Mouse (Mus musculus): ENCODE data around the gene Etl4. TPM values are rescaled to one million over a fixed set of nuclear protein-coding genes. Genes with fewer than 3 reads are reported as not detected.
"Not testable (repeated sequence)": the region's sequence is repeated elsewhere in the genome, so short reads cannot be mapped to it uniquely, and the experiment has no call there.

The Etl4 gene
- polyA plus RNA-seq, 1 experiment from 2014 or later, result 15.3 TPM

DNA sequence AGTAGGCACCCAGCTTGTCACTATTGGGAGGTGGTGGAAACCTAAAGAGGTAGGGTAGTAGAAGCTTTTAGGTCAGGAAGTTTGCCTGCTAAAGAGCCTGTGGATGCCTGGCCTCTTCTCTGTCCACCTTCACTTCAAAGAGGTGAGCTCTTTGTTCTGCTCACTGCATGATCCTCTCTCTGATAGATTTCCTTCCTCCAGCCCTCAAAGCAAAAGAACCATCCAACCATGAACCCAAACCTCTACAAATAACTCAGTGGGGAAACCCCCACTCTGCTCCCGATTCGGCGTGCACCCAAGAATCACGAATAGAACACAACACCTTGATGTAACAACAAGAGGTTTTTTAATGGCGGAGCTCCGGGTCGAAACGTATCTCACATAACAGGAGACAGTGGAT lies 471.3 kb downstream of the Etl4 start:
- H3K9ac ChIP-seq (ENCODE audit: low read length); H3K27ac ChIP-seq (ENCODE audit: low read depth, low read length); H3K4me1 ChIP-seq (ENCODE audit: control insufficient read depth, insufficient read depth, low read length); DNase-seq (ENCODE audit: low spot score, missing footprints); ATAC-seq (ENCODE audit: low FRiP score); H3K36me3 ChIP-seq (ENCODE audit: control insufficient read depth, insufficient read depth, low read length); H3K27me3 ChIP-seq (ENCODE audit: control insufficient read depth, insufficient read depth, low read length); H3K9me3 ChIP-seq (ENCODE audit: control insufficient read depth, low read length); H3K4me2 ChIP-seq; H3K4me3 ChIP-seq (ENCODE audit: low read depth, low read length): not testable (repeated sequence)
- WGBS, result 80% methylated on average over 4 of the region's 8 CpGs

DNA sequence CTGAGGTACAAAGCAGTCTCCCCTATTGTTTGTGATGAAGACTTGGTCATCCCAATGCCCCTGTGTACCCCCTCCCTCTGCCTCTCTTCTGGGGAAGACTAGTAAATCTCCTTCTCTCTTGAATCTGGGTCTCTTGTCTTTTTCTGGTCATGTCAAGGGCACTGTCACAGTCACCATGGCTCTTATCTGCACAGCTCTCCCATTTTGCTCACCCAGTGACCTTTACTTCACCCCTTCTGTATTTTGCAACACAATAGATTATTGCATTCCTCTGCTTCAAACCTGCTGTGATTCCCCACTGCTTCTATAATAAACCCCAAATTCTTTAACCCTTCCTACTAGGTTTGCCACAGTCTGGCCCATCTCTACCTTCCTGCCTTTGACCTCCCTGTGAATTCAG lies 484.5 kb downstream of the Etl4 start:
- Histone ChIP-seq H3K4me1 (ENCODE audit: control insufficient read depth, insufficient read depth, low read length) (no peaks in the 10 kb centered on the region), H3K4me2 (no peak overlapping the region), H3K9ac (ENCODE audit: low read length) (no peak overlapping the region), H3K27me3 (ENCODE audit: control insufficient read depth, insufficient read depth, low read length) (no peaks in the 10 kb centered on the region), H3K4me3 (ENCODE audit: low read depth, low read length) (no peak overlapping the region), H3K9me3 (ENCODE audit: control insufficient read depth, low read length) (no peaks in the 10 kb centered on the region), H3K36me3 (ENCODE audit: control insufficient read depth, insufficient read depth, low read length) (no peaks in the 10 kb centered on the region), H3K27ac (ENCODE audit: low read depth, low read length) (no peak overlapping the region)
- DNase-seq (ENCODE audit: low spot score, missing footprints) (no peak), ATAC-seq (ENCODE audit: low FRiP score) (no peak)

- Histone ChIP-seq H3K4me3 (ENCODE audit: low read depth, low read length) (no peak overlapping the region), H3K9me3 (ENCODE audit: control insufficient read depth, low read length) (no peaks in the 10 kb centered on the region), H3K27me3 (ENCODE audit: control insufficient read depth, insufficient read depth, low read length) (no peaks in the 10 kb centered on the region), H3K4me1 (ENCODE audit: control insufficient read depth, insufficient read depth, low read length) (no peaks in the 10 kb centered on the region), H3K4me2 (no peak overlapping the region), H3K27ac (ENCODE audit: low read depth, low read length) (no peak overlapping the region), H3K9ac (ENCODE audit: low read length) (no peak overlapping the region), H3K36me3 (ENCODE audit: control insufficient read depth, insufficient read depth, low read length) (no peaks in the 10 kb centered on the region)
- DNase-seq (ENCODE audit: low spot score, missing footprints) (no peak), ATAC-seq (ENCODE audit: low FRiP score) (no peak)
- WGBS, result 92% methylated on average over 6 of the region's 6 CpGs
Measured at GRCm38 (mm10) chr2:20396978-20397377, 487.4 kb downstream of the Etl4 start.

- Histone ChIP-seq H3K9me3 (ENCODE audit: control insufficient read depth, low read length) (no peaks in the 10 kb centered on the region), H3K9ac (ENCODE audit: low read length) (no peak overlapping the region), H3K27ac (ENCODE audit: low read depth, low read length) (no peak overlapping the region), H3K27me3 (ENCODE audit: control insufficient read depth, insufficient read depth, low read length) (no peaks in the 10 kb centered on the region), H3K4me2 (no peak overlapping the region), H3K4me1 (ENCODE audit: control insufficient read depth, insufficient read depth, low read length) (no peaks in the 10 kb centered on the region), H3K36me3 (ENCODE audit: control insufficient read depth, insufficient read depth, low read length) (no peaks in the 10 kb centered on the region), H3K4me3 (ENCODE audit: low read depth, low read length) (no peak overlapping the region)
- 80% methylated on average over 3 of the region's 3 CpGs for WGBS
- DNase-seq (ENCODE audit: low spot score, missing footprints), result no peak
- no peak for ATAC-seq (ENCODE audit: low FRiP score)
Measured at GRCm38 (mm10) chr2:20400556-20400955, 491.0 kb downstream of the Etl4 start.

DNA sequence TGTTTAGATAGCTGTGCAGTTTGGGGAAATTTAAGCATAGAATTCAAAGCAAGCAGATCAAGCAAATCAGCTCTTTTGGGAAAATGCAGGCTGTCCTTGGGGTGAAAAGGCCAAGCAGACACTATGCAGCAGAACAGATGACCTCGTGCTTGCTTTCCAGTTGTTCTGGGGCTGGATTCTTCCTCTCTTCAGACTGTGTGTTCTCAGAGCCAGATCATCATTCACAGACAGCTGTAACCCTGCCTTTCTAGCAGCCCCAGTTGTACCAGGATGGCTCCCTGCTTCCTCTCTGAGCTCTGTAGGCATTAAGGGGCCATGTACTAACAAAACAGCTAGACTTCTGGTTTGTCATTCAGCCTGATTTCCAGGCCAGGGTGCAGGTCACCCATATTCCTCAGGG lies 494.8 kb downstream of the Etl4 start:
- no peak overlapping the region for H3K27ac ChIP-seq (ENCODE audit: low read depth, low read length)
- 81% methylated on average over 1 of the region's 1 CpGs for WGBS
- ATAC-seq (ENCODE audit: low FRiP score), result no peak

DNA sequence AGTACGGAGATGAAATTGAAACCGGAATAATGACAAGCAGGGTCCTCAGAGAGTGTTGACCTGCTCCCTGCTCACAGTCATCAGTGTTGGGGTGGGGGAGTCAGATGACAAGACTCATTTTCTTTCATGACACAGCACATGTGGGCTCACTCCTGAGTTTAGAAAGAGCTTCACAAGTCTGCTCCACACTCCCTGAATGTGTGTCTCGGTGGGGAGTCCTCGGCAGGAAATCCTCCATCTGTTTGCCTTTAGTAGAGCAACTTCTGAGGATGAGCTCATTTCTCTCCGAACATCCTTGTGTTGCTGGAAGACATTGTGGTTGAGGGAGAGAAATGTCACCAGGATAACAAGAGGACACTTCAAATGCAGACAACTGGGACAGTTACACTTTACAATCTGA lies 497.5 kb downstream of the Etl4 start:
- Histone ChIP-seq H3K36me3 (ENCODE audit: control insufficient read depth, insufficient read depth, low read length) (no peaks in the 10 kb centered on the region), H3K9me3 (ENCODE audit: control insufficient read depth, low read length) (no peaks in the 10 kb centered on the region), H3K4me3 (ENCODE audit: low read depth, low read length) (no peak overlapping the region), H3K4me1 (ENCODE audit: control insufficient read depth, insufficient read depth, low read length) (no peaks in the 10 kb centered on the region), H3K27me3 (ENCODE audit: control insufficient read depth, insufficient read depth, low read length) (no peaks in the 10 kb centered on the region), H3K9ac (ENCODE audit: low read length) (no peak overlapping the region), H3K27ac (ENCODE audit: low read depth, low read length) (no peak overlapping the region), H3K4me2 (no peak overlapping the region)
- 64% methylated on average over 5 of the region's 5 CpGs for WGBS
- DNase-seq (ENCODE audit: low spot score, missing footprints) (no peak), ATAC-seq (ENCODE audit: low FRiP score) (no peak)

More for the DNA sequence above, 494.8 kb downstream of the Etl4 start:
- no peaks in the 10 kb centered on the region for H3K36me3 ChIP-seq (ENCODE audit: control insufficient read depth, insufficient read depth, low read length)
- H3K9ac ChIP-seq (ENCODE audit: low read length), result no peak overlapping the region
- no peak overlapping the region for H3K4me2 ChIP-seq
- no peaks in the 10 kb centered on the region for H3K4me1 ChIP-seq (ENCODE audit: control insufficient read depth, insufficient read depth, low read length)
- no peaks in the 10 kb centered on the region for H3K9me3 ChIP-seq (ENCODE audit: control insufficient read depth, low read length)
- no peaks in the 10 kb centered on the region for H3K27me3 ChIP-seq (ENCODE audit: control insufficient read depth, insufficient read depth, low read length)
- no peak for DNase-seq (ENCODE audit: low spot score, missing footprints)
- H3K4me3 ChIP-seq (ENCODE audit: low read depth, low read length), result no peak overlapping the region

DNA sequence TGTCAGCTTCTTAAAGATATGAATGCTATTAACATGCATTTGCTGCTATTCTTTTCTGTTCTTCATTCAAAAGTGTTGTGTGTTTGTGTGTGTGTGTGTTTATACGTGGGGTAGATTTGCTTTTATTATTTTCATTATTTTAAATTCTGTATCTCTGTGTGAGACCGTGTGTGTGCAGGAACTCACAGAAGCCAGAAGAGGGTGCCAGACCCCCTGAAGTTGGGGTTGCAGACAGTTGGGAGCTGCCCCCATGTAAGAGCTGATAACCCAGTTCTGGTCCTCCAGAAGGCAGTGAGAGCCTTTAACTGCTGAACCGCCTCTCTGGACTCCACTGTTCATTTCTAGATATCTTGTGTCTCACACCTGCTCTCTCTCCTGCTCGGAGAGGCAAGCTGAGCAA lies 505.3 kb downstream of the Etl4 start:
- no peak overlapping the region for H3K4me2 ChIP-seq
- DNase-seq (ENCODE audit: low spot score, missing footprints), result no peak
- no peak overlapping the region for H3K9ac ChIP-seq (ENCODE audit: low read length)
- H3K4me1 ChIP-seq (ENCODE audit: control insufficient read depth, insufficient read depth, low read length), result 0 out of 2 replicates have a peak, but pooled peaks cover 2% of the 10 kb centered on the region
- H3K4me3 ChIP-seq (ENCODE audit: low read depth, low read length), result no peak overlapping the region
- H3K9me3 ChIP-seq (ENCODE audit: control insufficient read depth, low read length), result no peaks in the 10 kb centered on the region
- no peak for ATAC-seq (ENCODE audit: low FRiP score)
- H3K27ac ChIP-seq (ENCODE audit: low read depth, low read length), result no peak overlapping the region
- H3K36me3 ChIP-seq (ENCODE audit: control insufficient read depth, insufficient read depth, low read length), result no peaks in the 10 kb centered on the region
- 87% methylated on average over 4 of the region's 4 CpGs for WGBS
- no peaks in the 10 kb centered on the region for H3K27me3 ChIP-seq (ENCODE audit: control insufficient read depth, insufficient read depth, low read length)

GRCm38 (mm10) chr2:20416934-20417614 lies 507.5 kb downstream of the Etl4 start:
- Histone ChIP-seq H3K9me3 (ENCODE audit: control insufficient read depth, low read length) (no peaks in the 10 kb centered on the region), H3K36me3 (ENCODE audit: control insufficient read depth, insufficient read depth, low read length) (no peaks in the 10 kb centered on the region), H3K27ac (ENCODE audit: low read depth, low read length) (no peak overlapping the region), H3K4me3 (ENCODE audit: low read depth, low read length) (no peak overlapping the region), H3K9ac (ENCODE audit: low read length) (no peak overlapping the region), H3K4me2 (no peak overlapping the region), H3K4me1 (ENCODE audit: control insufficient read depth, insufficient read depth, low read length) (0 out of 2 replicates have a peak, but pooled peaks cover 2% of the 10 kb centered on the region), H3K27me3 (ENCODE audit: control insufficient read depth, insufficient read depth, low read length) (no peaks in the 10 kb centered on the region)
- ATAC-seq (ENCODE audit: low FRiP score) (0 out of 2 replicates have a peak, but pooled peaks have one; percentile 22), DNase-seq (ENCODE audit: low spot score, missing footprints) (peak; percentile 64)
- 24% methylated on average over 8 of the region's 8 CpGs for WGBS

DNA sequence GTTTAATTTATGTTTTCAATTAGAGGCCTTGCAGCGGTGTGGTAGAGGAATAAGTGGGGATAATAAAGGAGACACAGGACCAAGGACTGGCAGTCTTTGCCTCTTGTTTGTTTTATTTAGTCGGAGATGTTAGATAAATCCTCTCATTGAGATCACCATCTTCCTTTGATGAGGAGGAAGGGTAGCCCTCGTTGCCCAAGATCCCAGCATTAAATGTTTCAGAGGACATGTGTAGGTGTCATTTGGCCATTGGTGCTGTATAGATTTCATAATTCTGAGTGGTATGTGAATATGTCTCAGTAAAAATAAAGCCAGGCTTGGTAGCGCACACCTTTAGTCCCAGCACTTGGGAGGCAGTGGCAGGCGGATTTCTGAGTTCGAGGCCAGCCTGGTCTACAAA lies 508.4 kb downstream of the Etl4 start:
- H3K27ac ChIP-seq (ENCODE audit: low read depth, low read length), result no peak overlapping the region
- no peaks in the 10 kb centered on the region for H3K27me3 ChIP-seq (ENCODE audit: control insufficient read depth, insufficient read depth, low read length)
- DNase-seq (ENCODE audit: low spot score, missing footprints) (peak; percentile 33), ATAC-seq (ENCODE audit: low FRiP score) (no peak)
- H3K9ac ChIP-seq (ENCODE audit: low read length), result no peak overlapping the region
- no peaks in the 10 kb centered on the region for H3K9me3 ChIP-seq (ENCODE audit: control insufficient read depth, low read length)
- H3K4me1 ChIP-seq (ENCODE audit: control insufficient read depth, insufficient read depth, low read length), result 0 out of 2 replicates have a peak, but pooled peaks cover 2% of the 10 kb centered on the region
- no peak overlapping the region for H3K4me2 ChIP-seq
- WGBS, result 85% methylated on average over 6 of the region's 6 CpGs
- H3K4me3 ChIP-seq (ENCODE audit: low read depth, low read length), result no peak overlapping the region
- no peaks in the 10 kb centered on the region for H3K36me3 ChIP-seq (ENCODE audit: control insufficient read depth, insufficient read depth, low read length)
